ENCODE assay signal across 12 mouse cellular contexts in genomic region chr3:93569046-93569445, GRCm38 (mm10). TPM values are rescaled to one million over a fixed set of nuclear protein-coding genes. Genes with fewer than 3 reads are reported as not detected.
DNase-seq lines count a peak whose midpoint lies in the region; ATAC-seq and TF ChIP-seq lines count a peak whose summit lies in the region.
"Had no signal": no experiment of that assay in that cellular context is flagged by ENCODE, and none has a peak within 500 bp of the region (broad histone marks: within the 10 kb centered on the region; RNA-seq: fewer than 3 reads in every experiment).

No protein-coding gene starts in this region.

- no peak for DNase-seq in kidney, adult 2 months
- DNase-seq in kidney, adult 11 months: no peak
- DNase-seq in lung, postnatal 0 days (ENCODE audit: low spot score): no peak
- no peak for DNase-seq in lung, postnatal 36 days
- no peak for DNase-seq in thymus, postnatal 10 days (ENCODE audit: low spot score in 2 of 2)
- no peak for DNase-seq in layer of hippocampus, postnatal 36 days
- DNase-seq: cerebellum, adult 9-10 months; liver, embryonic 13.5 days had no signal

- no peak for TF ChIP-seq EP300 in lung, postnatal 0 days (IDR thresholded peaks at IDR 0.05)

- no peaks in the 10 kb centered on the region for H3K9me3 ChIP-seq in lung, postnatal 0 days (ENCODE audit: low read length)
- H3K9me3 ChIP-seq in intestine, embryonic 15.5 days: no peaks in the 10 kb centered on the region
- H3K9me3 ChIP-seq in stomach, embryonic 15.5 days: no peaks in the 10 kb centered on the region; the same call in 1 of the 2 replicates
- H3K9me3 ChIP-seq: hindbrain, embryonic 13.5 days; liver, embryonic 13.5 days; megakaryocyte, embryonic 14.5 days had no signal

- no peak overlapping the region for H3K9ac ChIP-seq in lung, postnatal 0 days (replicated peaks; ENCODE audit: low read depth)
- H3K9ac ChIP-seq in intestine, embryonic 15.5 days: no peak overlapping the region
- H3K9ac ChIP-seq in stomach, embryonic 15.5 days: no peak overlapping the region
- H3K9ac ChIP-seq: hindbrain, embryonic 13.5 days; liver, embryonic 13.5 days had no signal

- TF ChIP-seq POLR2A in kidney, adult 2 months (IDR thresholded peaks at IDR 0.05; ENCODE audit: low read depth, low read length): no peak

- H3K27me3 ChIP-seq in kidney, adult 2 months (replicated peaks; ENCODE audit: control insufficient read depth, insufficient read depth, low read length): no peaks in the 10 kb centered on the region
- no peaks in the 10 kb centered on the region for H3K27me3 ChIP-seq in lung, postnatal 0 days (replicated peaks; ENCODE audit: insufficient read depth, low read length)
- no peaks in the 10 kb centered on the region for H3K27me3 ChIP-seq in intestine, embryonic 15.5 days (replicated peaks)
- no peaks in the 10 kb centered on the region for H3K27me3 ChIP-seq in stomach, embryonic 15.5 days (replicated peaks)
- H3K27me3 ChIP-seq: hindbrain, embryonic 13.5 days; liver, embryonic 13.5 days; megakaryocyte, embryonic 14.5 days had no signal

- peak overlapping the region; percentile 18; the same call in 1 of the 2 replicates for H3K4me2 ChIP-seq in lung, postnatal 0 days (replicated peaks; ENCODE audit: low read depth, low read length)
- peak overlapping the region; percentile 39 for H3K4me2 ChIP-seq in intestine, embryonic 15.5 days (replicated peaks)
- H3K4me2 ChIP-seq in stomach, embryonic 15.5 days: 0 out of 2 replicates have a peak overlapping the region, but pooled peaks have one; percentile 14
- H3K4me2 ChIP-seq: hindbrain, embryonic 13.5 days; liver, embryonic 13.5 days had no signal

- H3K36me3 ChIP-seq in kidney, adult 2 months (ENCODE audit: control insufficient read depth, insufficient read depth, low read length): peaks cover 3% of the 10 kb centered on the region; the same call in 1 of the 2 replicates
- H3K36me3 ChIP-seq in lung, postnatal 0 days (ENCODE audit: insufficient read depth, low read length): peaks cover 4% of the 10 kb centered on the region; the same call in 1 of the 2 replicates
- no peaks in the 10 kb centered on the region for H3K36me3 ChIP-seq in intestine, embryonic 15.5 days
- H3K36me3 ChIP-seq in stomach, embryonic 15.5 days: peaks cover 7% of the 10 kb centered on the region; the same call in 1 of the 2 replicates
- H3K36me3 ChIP-seq: hindbrain, embryonic 13.5 days had no signal

- 14% methylated on average over 2 of the region's 2 CpGs for WGBS in kidney, adult 2 months
- WGBS in lung, postnatal 0 days: 39% methylated on average over 2 of the region's 2 CpGs
- WGBS in intestine, embryonic 15.5 days: 38% methylated on average over 2 of the region's 2 CpGs
- 56% methylated on average over 2 of the region's 2 CpGs for WGBS in stomach, embryonic 15.5 days

- no peak overlapping the region for H3K4me3 ChIP-seq in kidney, adult 2 months (ENCODE audit: insufficient read depth, low read depth, low read length)
- H3K4me3 ChIP-seq in lung, postnatal 0 days (ENCODE audit: low read depth, low read length): no peak overlapping the region
- H3K4me3 ChIP-seq in intestine, embryonic 15.5 days (replicated peaks): no peak overlapping the region
- H3K4me3 ChIP-seq in stomach, embryonic 15.5 days (replicated peaks): no peak overlapping the region
- H3K4me3 ChIP-seq: hindbrain, embryonic 13.5 days; liver, embryonic 13.5 days; megakaryocyte, embryonic 14.5 days had no signal

- peaks cover 11% of the 10 kb centered on the region for H3K4me1 ChIP-seq in kidney, adult 2 months (ENCODE audit: control insufficient read depth, insufficient read depth, low read length)
- no peaks in the 10 kb centered on the region for H3K4me1 ChIP-seq in lung, postnatal 0 days (ENCODE audit: insufficient read depth, low read depth, low read length)
- 0 out of 2 replicates have a peak, but pooled peaks cover 7% of the 10 kb centered on the region for H3K4me1 ChIP-seq in intestine, embryonic 15.5 days (replicated peaks)
- H3K4me1 ChIP-seq in stomach, embryonic 15.5 days: no peaks in the 10 kb centered on the region
- H3K4me1 ChIP-seq: hindbrain, embryonic 13.5 days; liver, embryonic 13.5 days had no signal

- H3K27ac ChIP-seq in kidney, adult 2 months (ENCODE audit: insufficient read depth, low read depth, low read length): peak overlapping the region; percentile 99
- H3K27ac ChIP-seq in lung, postnatal 0 days (ENCODE audit: low read length): peak overlapping the region; percentile 68
- H3K27ac ChIP-seq in intestine, embryonic 15.5 days: peak overlapping the region; percentile 83
- peak overlapping the region; percentile 78 for H3K27ac ChIP-seq in stomach, embryonic 15.5 days
- H3K27ac ChIP-seq: hindbrain, embryonic 13.5 days; liver, embryonic 13.5 days had no signal

- no peak for ATAC-seq in lung, postnatal 0 days
- ATAC-seq in intestine, embryonic 15.5 days: no peak
- no peak for ATAC-seq in stomach, embryonic 15.5 days (ENCODE audit: insufficient read depth, low FRiP score, low read depth)

- no peak for TF ChIP-seq CTCF in kidney, adult 2 months (conservative IDR thresholded peaks at IDR 0.05; ENCODE audit: insufficient read depth, insufficient read length, low read depth, low read length)
- no peak for TF ChIP-seq CTCF in lung, postnatal 0 days (IDR thresholded peaks at IDR 0.05)

RNA-seq across cellular contexts. Expression of gene S100a10, which starts 14.2 kb away (rescaled TPM):
- polyA plus RNA-seq in kidney, adult 2 months (2012; rRNA removed): 83.6 and 104 TPM in 2 replicates
- 395 and 447 TPM in 2 replicates for polyA plus RNA-seq in lung, postnatal 0 days (2015; fragmentation: Nextera tagmentation; extraction: Ambion mirVana)
- polyA plus RNA-seq in intestine, embryonic 15.5 days (2015; fragmentation: Nextera tagmentation; extraction: Ambion mirVana): 640 and 689 TPM in 2 replicates
- 444 and 470 TPM in 2 replicates for polyA plus RNA-seq in stomach, embryonic 15.5 days (2015; fragmentation: Nextera tagmentation; extraction: Ambion mirVana)
- total RNA-seq in layer of hippocampus, postnatal 36 days (2021): 10 to 100 TPM; 16.7 to 20.6 TPM

RNA-seq across cellular contexts. Expression of gene S100a11, which starts 48.8 kb away (rescaled TPM):
- 183 and 285 TPM in 2 replicates for polyA plus RNA-seq in kidney, adult 2 months (2012; rRNA removed)
- 2,427 and 2,513 TPM in 2 replicates for polyA plus RNA-seq in lung, postnatal 0 days (2015; fragmentation: Nextera tagmentation; extraction: Ambion mirVana)
- polyA plus RNA-seq in intestine, embryonic 15.5 days (2015; fragmentation: Nextera tagmentation; extraction: Ambion mirVana): 826 and 951 TPM in 2 replicates
- 1,455 and 1,609 TPM in 2 replicates for polyA plus RNA-seq in stomach, embryonic 15.5 days (2015; fragmentation: Nextera tagmentation; extraction: Ambion mirVana)
- 1 to 10 TPM; 3.8 to 8.2 TPM for total RNA-seq in layer of hippocampus, postnatal 36 days (2021)
